Mouse (Mus musculus): ENCODE results near the gene Diras1. TPM values are rescaled to one million over a fixed set of nuclear protein-coding genes. Genes with fewer than 3 reads are reported as not detected.
"Not testable (repeated sequence)": the region's sequence is repeated elsewhere in the genome, so short reads cannot be mapped to it uniquely, and the experiment has no call there.

Diras1 gene
- polyA plus RNA-seq, 1 experiment from 2014 or later, result 0.40 TPM

- 86% methylated on average over 6 of the region's 6 CpGs for WGBS
- DNase-seq (ENCODE audit: low spot score) (no peak), ATAC-seq (ENCODE audit: low FRiP score, low TSS enrichment) (no peak)
- H3K4me1 ChIP-seq (replicated peaks; ENCODE audit: control insufficient read depth, insufficient read depth), result peaks cover 5% of the 10 kb centered on the region; the same call in 1 of the 2 replicates
- H3K9ac ChIP-seq (ENCODE audit: low read length), result no peak overlapping the region
- no peaks in the 10 kb centered on the region for H3K27me3 ChIP-seq (ENCODE audit: control insufficient read depth, insufficient read depth, low read length)
- no peak overlapping the region for H3K4me2 ChIP-seq (replicated peaks; ENCODE audit: low read depth)
- H3K9me3 ChIP-seq (ENCODE audit: control insufficient read depth, low read length), result no peaks in the 10 kb centered on the region
- no peak for TF ChIP-seq CTCF (IDR thresholded peaks at IDR 0.05; ENCODE audit: low read depth)
- no peak for TF ChIP-seq EP300 (optimal IDR thresholded peaks at IDR 0.05)
- H3K27ac ChIP-seq (replicated peaks), result no peak overlapping the region
- H3K36me3 ChIP-seq (ENCODE audit: control insufficient read depth, insufficient read depth, low read length), result peaks cover 17% of the 10 kb centered on the region
- H3K4me3 ChIP-seq (ENCODE audit: low read depth, low read length), result no peak overlapping the region
Observed at GRCm38 (mm10) chr10:81055169-81055568, 29.7 kb upstream of the Diras1 start.

GRCm38 (mm10) chr10:81052577-81052976, 27.1 kb upstream of the Diras1 start:
- ATAC-seq (ENCODE audit: low FRiP score, low TSS enrichment) (no peak), DNase-seq (ENCODE audit: low spot score) (no peak)
- TF ChIP-seq EP300 (optimal IDR thresholded peaks at IDR 0.05), result no peak
- no peak for TF ChIP-seq CTCF (IDR thresholded peaks at IDR 0.05; ENCODE audit: low read depth)
- Histone ChIP-seq H3K4me2 (replicated peaks; ENCODE audit: low read depth) (no peak overlapping the region), H3K4me1 (replicated peaks; ENCODE audit: control insufficient read depth, insufficient read depth) (no peaks in the 10 kb centered on the region), H3K36me3 (ENCODE audit: control insufficient read depth, insufficient read depth, low read length) (peaks cover 38% of the 10 kb centered on the region), H3K27me3 (ENCODE audit: control insufficient read depth, insufficient read depth, low read length) (no peaks in the 10 kb centered on the region), H3K27ac (replicated peaks) (no peak overlapping the region), H3K9ac (ENCODE audit: low read length) (no peak overlapping the region), H3K9me3 (ENCODE audit: control insufficient read depth, low read length) (no peaks in the 10 kb centered on the region), H3K4me3 (ENCODE audit: low read depth, low read length) (no peak overlapping the region)
- 90% methylated on average over 5 of the region's 5 CpGs for WGBS

- TF ChIP-seq EP300 (optimal IDR thresholded peaks at IDR 0.05) (no peak), CTCF (IDR thresholded peaks at IDR 0.05; ENCODE audit: low read depth) (no peak)
- DNase-seq (ENCODE audit: low spot score) (no peak), ATAC-seq (ENCODE audit: low FRiP score, low TSS enrichment) (no peak)
- H3K36me3 ChIP-seq (ENCODE audit: control insufficient read depth, insufficient read depth, low read length), result peaks cover 45% of the 10 kb centered on the region
- 93% methylated on average over 6 of the region's 6 CpGs for WGBS
- H3K27ac ChIP-seq (replicated peaks), result no peak overlapping the region
- no peaks in the 10 kb centered on the region for H3K9me3 ChIP-seq (ENCODE audit: control insufficient read depth, low read length)
- H3K4me2 ChIP-seq (replicated peaks; ENCODE audit: low read depth), result no peak overlapping the region
- H3K9ac ChIP-seq (ENCODE audit: low read length), result no peak overlapping the region
- H3K4me1 ChIP-seq (replicated peaks; ENCODE audit: control insufficient read depth, insufficient read depth), result no peaks in the 10 kb centered on the region
- no peak overlapping the region for H3K4me3 ChIP-seq (ENCODE audit: low read depth, low read length)
- no peaks in the 10 kb centered on the region for H3K27me3 ChIP-seq (ENCODE audit: control insufficient read depth, insufficient read depth, low read length)
Observed at GRCm38 (mm10) chr10:81051133-81051532, 25.7 kb upstream of the Diras1 start.

- WGBS, result 90% methylated on average over 4 of the region's 4 CpGs
- H3K27me3 ChIP-seq (ENCODE audit: control insufficient read depth, insufficient read depth, low read length), result no peaks in the 10 kb centered on the region
- no peaks in the 10 kb centered on the region for H3K4me1 ChIP-seq (replicated peaks; ENCODE audit: control insufficient read depth, insufficient read depth)
- H3K9me3 ChIP-seq (ENCODE audit: control insufficient read depth, low read length), result no peaks in the 10 kb centered on the region
- H3K27ac ChIP-seq (replicated peaks), result no peak overlapping the region
- no peak for ATAC-seq (ENCODE audit: low FRiP score, low TSS enrichment)
- H3K36me3 ChIP-seq (ENCODE audit: control insufficient read depth, insufficient read depth, low read length), result peaks cover 49% of the 10 kb centered on the region
- TF ChIP-seq CTCF (IDR thresholded peaks at IDR 0.05; ENCODE audit: low read depth) (peak; percentile 60), EP300 (optimal IDR thresholded peaks at IDR 0.05) (no peak)
- H3K4me3 ChIP-seq (ENCODE audit: low read depth, low read length), result no peak overlapping the region
- H3K4me2 ChIP-seq (replicated peaks; ENCODE audit: low read depth), result no peak overlapping the region
- H3K9ac ChIP-seq (ENCODE audit: low read length), result no peak overlapping the region
- no peak for DNase-seq (ENCODE audit: low spot score)
Observed at GRCm38 (mm10) chr10:81050645-81051044, 25.2 kb upstream of the Diras1 start.

GRCm38 (mm10) chr10:81045246-81045645, 19.8 kb upstream of the Diras1 start:
- not testable (repeated sequence) for H3K27ac ChIP-seq (replicated peaks); H3K9ac ChIP-seq (ENCODE audit: low read length); DNase-seq (ENCODE audit: low spot score); H3K4me2 ChIP-seq (replicated peaks; ENCODE audit: low read depth); ATAC-seq (ENCODE audit: low FRiP score, low TSS enrichment); H3K27me3 ChIP-seq (ENCODE audit: control insufficient read depth, insufficient read depth, low read length); H3K9me3 ChIP-seq (ENCODE audit: control insufficient read depth, low read length); H3K4me3 ChIP-seq (ENCODE audit: low read depth, low read length); H3K4me1 ChIP-seq (replicated peaks; ENCODE audit: control insufficient read depth, insufficient read depth)
- WGBS, result 86% methylated on average over 13 of the region's 14 CpGs
- peaks cover 40% of the 10 kb centered on the region for H3K36me3 ChIP-seq (ENCODE audit: control insufficient read depth, insufficient read depth, low read length)

GRCm38 (mm10) chr10:81041458-81042175, 16.2 kb upstream of the Diras1 start:
- peaks cover 14% of the 10 kb centered on the region; the same call in 1 of the 2 replicates for H3K36me3 ChIP-seq (ENCODE audit: control insufficient read depth, insufficient read depth, low read length)
- H3K9ac ChIP-seq (ENCODE audit: low read length), result no peak overlapping the region
- no peaks in the 10 kb centered on the region for H3K9me3 ChIP-seq (ENCODE audit: control insufficient read depth, low read length)
- DNase-seq (ENCODE audit: low spot score), result peak; percentile 77
- H3K27me3 ChIP-seq (ENCODE audit: control insufficient read depth, insufficient read depth, low read length), result no peaks in the 10 kb centered on the region
- no peak overlapping the region for H3K27ac ChIP-seq (replicated peaks)
- 29% methylated on average over 13 of the region's 13 CpGs for WGBS
- ATAC-seq (ENCODE audit: low FRiP score, low TSS enrichment), result no peak
- no peak overlapping the region for H3K4me2 ChIP-seq (replicated peaks; ENCODE audit: low read depth)
- TF ChIP-seq EP300 (optimal IDR thresholded peaks at IDR 0.05), result no peak
- TF ChIP-seq CTCF (IDR thresholded peaks at IDR 0.05; ENCODE audit: low read depth), result peak; percentile 89
- no peaks in the 10 kb centered on the region for H3K4me1 ChIP-seq (replicated peaks; ENCODE audit: control insufficient read depth, insufficient read depth)
- no peak overlapping the region for H3K4me3 ChIP-seq (ENCODE audit: low read depth, low read length)
